Mouse (Mus musculus) retina, postnatal 7 days (tissue): ENCODE results near the gene Itga2.

ENCODE experiments used
- DNase-seq: peaks from one replicate; pipeline ENCODE4 v3.0.0-alpha.2; 2012; ENCODE audit warnings: low read depth, low spot score

Gene Itga2

DNA sequence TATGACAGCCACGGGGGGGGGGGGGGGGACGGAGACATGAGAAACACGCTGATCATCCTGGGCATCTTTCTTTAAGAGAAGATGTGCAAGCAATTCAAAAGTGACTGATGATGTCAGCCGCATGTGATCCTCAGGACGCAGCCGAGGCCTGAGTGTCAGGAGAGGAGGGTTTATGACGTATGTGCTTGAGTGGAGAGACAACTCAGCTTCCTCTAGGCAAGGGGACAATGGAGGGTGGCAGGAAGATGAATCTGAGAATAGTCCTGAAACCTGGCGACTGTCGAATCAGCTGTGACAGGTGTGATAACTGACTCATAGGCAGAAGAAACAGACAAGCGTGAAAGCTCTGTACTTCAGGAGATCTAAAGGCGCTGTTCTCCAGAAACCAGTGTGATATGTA lies 53.2 kb downstream of the Itga2 start:
- DNase-seq: no peak

DNA sequence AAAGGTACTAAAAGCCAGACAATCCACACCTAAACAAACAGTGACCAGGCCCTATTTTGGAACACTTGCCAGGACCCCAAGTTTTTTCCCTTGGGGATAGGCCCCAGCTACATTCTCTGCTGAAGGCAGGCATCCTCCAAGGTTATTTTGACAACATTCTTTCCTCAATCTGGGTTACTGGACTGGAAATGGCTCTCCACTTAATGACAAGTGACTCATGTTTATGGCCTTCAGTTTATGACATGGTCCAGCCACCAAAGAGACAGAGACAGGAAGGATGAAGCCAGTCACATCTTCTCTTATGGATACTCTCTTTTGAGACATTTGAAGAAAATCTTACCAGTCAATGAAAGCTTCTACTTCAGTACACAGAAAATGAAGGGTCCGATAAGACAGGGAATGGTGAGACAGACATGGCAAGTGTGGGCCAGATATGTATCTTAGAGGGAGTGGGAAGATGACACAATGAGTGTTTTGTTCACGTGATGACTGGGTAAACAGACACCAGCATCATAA lies 55.8 kb downstream of the Itga2 start:
- DNase-seq: no peak

DNA sequence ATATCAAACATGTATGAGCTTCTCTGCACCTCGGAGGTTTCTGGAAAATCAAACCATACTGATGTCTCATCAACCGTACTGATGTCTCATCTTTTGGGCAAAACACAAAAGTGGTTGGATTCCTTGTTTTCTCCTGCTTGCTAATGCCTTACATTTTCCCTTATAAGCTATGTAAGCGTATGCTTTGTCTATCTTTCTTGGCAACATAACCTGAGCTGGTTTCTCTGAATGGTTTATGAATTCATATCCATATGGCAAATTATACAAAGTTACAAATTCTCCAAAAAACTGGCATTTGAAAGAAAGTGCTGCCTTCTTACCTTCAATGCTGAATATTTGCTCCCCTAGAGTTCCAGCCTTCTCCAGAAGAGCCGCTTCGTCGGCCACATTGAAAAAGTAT lies 57.2 kb downstream of the Itga2 start:
- no peak for DNase-seq

DNA sequence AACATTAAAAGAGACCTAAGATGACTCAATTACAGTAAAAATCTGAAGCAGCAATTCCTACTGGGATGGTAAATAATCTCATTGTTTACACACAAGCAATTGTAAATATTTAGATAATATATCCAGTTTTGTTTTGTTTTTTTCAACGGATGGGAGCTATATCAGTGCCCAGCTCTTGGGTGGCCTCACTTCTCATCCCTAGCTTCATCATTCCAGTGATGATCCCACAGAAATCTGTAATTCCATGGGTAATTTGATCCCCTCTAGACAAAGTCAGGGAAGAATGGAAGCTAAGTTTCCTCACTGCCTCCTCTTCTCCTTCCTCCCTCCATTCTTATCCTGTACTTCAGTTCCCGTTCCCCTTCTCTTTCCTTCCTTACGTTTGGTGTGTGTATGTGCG lies 74.4 kb downstream of the Itga2 start:
- DNase-seq: no peak

DNA sequence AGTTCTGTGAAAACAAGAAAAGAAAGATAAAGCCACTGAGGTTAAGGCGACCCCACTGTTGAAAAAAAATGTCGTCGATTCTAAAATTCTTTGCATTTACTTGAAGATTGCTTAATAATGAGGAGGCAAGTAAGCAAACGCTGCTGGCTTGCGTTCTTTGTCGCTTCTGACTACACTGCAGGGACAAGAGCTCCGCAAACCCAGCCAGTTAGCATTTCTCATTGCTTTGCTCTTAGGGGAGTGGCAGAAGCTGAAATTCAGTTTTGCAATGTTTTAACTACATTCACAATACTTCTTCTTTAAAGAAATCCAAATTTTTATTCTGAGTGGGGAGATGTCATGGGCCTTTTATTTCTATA lies 75.7 kb downstream of the Itga2 start:
- no peak for DNase-seq

DNA sequence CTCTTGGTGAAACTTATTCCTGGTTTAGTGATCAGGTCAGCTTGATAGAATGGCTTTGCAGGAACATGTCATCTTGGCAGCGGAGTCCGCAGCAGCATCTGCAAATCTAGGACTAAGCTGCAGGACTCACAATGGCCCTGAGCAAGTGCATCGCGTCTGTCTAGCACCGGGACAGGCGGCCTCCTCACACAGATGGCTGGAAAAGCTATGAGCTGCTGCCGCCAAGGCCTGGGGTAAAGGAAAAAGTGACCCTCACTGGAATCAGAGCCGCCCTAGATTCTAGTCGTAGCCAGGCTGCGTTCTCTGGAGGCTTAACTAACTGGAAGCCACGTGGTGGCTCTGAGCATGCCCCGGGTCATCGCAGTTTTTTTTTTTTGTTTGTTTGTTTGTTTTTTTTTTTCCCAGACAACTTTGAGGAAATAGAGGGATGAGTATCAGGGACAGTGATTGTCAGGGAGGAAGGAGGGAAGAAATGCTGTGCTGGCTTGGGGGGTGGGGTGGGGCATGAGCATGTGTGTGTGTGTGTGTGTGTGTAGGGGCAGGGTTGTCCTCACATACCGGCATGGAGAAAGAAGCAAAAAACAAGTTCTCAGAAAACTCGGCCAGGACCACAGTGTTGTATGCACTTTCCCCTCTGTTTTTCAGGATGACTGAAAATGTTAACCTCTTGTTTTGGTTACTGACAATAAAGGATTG lies 76.2 kb downstream of the Itga2 start:
- DNase-seq: no peak

DNA sequence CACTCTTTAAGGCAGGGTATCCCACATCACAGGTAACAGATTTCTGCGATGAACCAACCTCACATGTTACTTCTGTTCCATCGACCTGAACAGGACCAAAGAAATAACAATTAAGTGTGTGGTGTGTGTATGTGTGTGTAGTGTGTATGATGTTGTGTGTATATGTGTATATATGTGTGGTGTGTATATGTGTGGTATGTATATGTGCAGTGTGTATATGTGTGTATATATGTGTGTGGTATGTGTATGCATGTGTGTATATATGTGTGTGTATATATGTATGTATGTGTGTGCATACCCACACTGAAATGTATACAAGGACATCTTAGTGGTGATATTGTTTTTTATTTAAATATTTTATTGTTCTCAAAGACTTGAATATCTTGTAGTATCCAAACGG lies 77.5 kb downstream of the Itga2 start:
- no peak for DNase-seq

DNA sequence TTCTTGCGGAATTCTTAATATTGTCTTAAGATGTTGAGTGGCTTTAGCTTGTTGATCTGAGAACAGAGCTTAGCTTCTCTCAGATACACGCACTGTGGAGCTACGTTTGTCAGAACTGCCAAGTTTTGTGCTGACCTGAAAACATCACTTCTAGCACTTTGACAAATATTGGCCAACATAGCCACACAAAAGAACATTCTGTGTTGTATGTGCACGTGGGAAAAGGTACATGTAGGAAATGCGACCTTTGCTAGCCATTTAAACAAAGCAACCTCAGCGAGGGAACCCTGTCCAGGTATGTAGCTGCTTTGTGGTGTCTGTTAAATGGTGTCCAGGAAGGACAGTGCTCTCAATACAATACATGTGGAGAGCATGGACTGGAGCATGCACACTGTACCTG lies 77.9 kb downstream of the Itga2 start:
- no peak for DNase-seq

DNA sequence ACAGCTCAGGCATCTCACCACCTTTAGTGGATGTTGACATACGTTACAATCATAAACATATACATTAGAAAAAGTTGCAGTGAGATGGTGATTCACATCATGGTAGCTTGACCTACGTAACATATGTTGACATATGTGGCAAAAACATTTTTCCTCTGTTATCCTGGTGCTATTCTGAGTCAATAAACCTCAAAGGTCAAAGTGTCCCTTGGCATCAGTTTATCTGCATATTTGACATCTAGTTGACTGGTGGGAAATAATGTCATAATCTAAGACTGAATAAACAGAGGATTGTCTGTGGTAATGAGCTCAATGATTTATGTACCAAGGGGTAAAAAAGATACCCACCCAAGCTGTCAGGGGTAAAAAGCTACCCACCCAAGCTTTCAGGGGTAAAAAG lies 78.7 kb downstream of the Itga2 start:
- DNase-seq: no peak

DNA sequence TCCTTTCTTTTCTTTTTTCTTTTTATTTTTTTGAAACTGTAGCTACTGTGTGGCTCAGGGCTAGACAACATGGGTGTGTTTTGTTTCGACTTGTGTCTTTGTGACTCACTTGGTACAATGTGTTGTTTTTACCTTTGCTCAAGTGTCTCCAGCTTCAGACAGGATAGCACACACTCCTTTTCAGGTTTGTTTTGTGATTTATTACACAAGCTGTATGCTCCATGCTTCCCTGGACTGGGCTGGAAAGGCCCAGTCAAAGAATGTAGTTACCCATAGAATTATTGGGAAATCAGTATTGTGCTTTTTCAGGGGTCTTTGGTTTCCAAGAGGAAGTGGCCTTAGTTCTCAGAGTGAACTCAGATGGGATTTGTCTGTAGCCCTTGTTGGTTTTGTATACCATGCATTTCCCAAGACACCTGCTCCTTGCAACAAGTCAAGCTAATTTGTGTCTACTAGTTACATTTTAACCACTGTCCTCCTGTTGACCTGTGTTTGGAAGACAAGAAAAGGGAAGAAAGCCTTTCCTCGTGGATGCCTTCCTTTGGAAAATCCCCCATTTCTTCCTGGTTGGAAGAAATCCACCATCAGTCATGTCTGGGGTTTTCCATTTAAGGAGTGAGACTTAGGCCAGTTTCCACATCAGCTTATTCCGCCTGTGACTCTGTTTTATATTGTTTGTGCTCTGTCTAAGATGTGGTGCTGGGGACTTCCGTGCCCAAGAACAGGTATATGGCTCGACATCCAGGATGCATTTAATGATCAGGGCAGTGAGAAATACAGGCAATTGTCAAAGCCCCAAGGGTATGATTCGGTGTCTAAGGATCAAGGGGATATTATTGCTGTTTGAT lies 79.4 kb downstream of the Itga2 start:
- DNase-seq: no peak

DNA sequence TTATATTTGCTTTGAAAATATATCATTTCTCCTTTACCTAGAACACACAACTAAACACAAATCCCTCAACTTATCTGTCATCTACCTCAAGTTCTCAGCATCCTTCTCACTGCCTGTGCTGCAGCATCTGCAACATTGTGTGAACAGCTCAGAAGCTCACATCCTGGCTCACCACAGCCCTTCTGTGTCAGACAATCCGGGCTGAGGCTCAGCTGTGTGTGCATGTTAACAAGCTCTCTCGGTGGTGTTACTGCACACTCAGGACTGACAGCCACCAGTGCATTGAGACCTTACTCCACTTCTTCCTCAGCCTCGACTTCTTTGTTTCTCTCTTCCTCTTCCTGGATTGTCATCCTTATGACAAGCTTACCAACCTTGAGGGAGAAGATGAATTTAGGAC lies 83.0 kb downstream of the Itga2 start:
- DNase-seq: no peak

DNA sequence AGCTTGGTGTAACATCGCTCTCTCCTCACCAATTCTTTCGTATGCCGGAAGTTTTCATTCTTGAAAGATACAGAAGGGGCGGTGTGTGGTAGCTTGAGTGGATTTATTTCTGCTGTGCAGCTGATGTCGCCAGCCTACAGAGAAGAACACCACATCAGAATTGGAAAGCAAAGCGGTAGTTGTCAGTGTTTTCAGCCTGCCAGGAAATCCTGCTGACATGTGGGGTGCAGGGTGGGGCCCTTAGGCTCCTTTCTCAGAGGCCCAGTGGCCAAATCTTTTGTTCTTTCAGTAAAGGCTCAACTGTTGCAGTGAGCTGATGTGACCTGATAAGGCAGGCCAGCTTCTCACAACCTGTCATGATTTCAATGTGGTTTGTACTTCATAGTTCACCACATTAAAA lies 86.1 kb downstream of the Itga2 start:
- DNase-seq: no peak

DNA sequence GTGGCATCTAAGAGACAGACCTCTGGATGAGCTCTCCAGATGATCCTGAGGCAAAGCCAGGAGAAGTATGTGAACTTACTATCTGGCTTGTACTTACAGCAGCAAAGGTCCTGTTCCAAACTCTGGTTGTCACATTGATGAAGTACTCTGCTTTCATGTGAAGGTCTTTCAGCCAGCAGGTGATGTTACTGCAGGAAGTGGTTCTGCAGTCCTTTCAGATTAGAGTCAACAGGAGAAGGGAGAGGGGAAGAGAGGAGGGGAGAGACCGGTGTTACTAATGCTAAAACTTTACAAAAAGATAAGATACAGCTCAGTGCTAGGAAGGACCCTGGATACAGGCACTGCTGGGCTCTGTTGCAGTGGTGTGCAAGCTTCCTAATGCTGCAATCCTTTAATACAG lies 88.6 kb downstream of the Itga2 start:
- no peak for DNase-seq

DNA sequence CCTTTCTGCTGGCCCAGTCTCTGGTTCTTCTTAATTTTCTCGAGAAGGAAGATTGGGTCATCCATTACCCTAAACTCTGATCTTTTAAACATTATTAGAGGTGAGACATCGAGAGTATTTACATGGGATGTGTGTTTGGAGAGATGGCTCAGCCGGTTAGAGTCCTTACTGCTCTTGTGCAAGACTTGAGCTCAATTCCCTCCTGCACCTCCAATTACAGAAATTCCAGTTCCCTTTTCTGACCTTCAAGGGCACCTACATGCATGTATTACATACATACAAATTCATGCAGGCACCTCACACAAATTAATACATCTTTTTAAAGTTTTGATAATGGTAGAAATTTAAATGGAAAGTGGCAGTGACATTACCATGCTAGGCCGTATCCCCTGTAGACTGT lies 91.4 kb downstream of the Itga2 start:
- no peak for DNase-seq

DNA sequence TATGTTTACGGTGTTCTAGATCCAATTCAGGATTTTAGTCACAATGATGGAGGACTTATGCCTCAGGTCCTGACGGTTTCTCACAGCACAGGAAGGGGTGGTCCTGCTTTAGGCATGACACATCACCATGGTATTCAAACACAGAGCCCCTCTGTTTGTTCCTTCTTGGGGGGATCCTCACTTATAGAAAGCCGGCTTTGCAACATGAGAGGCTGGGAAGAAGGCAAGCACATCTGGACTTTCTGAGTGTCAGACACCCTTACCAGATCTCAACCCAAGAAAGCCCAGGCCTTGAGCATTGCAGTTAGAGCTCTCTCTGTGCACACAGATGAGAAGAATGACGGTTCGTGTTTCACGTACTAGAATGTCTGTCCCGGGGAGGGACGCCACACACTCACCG lies 92.8 kb downstream of the Itga2 start:
- no peak for DNase-seq

DNA sequence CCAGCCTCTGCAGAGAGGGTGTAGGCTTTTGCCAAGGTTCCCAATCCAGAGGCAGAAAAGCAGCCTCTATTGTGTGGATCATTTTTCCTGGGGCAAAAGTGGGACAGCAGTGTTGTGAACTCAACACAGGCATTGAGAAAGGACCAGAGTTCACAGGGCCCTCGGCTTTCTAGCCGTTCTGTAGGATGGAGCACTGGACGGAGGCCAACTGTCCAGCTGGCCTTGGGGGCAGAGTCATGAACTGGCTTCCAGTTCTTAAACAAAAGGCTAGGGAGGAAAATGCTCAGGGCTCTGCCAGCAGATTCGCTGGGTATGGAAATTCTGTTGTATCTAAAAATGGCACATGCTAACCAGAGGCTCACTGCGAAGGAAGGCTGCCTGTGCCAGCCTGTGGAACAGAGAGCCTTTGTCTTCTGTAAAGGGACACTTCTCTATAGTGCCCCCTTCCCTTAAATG lies 93.3 kb downstream of the Itga2 start:
- peak; percentile 28 for DNase-seq

DNA sequence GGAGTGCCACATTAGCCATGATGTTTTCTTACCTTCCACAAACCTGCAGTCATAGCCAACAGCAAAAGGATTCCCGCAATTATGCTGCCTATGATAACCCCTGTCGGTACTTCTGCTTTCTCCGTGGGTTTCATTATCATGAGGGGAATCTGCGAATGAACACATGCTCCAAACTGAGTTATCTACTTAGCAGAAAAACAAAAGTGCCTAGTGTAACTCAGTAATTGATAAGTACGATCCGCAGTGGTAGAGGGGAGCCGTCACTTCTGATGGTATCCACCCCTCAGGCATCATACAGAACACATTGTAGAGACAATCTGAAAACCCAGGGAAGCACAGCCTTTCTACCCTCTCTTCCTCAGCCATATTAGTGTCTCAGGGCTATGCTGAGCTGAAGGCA lies 94.8 kb downstream of the Itga2 start:
- no peak for DNase-seq

DNA sequence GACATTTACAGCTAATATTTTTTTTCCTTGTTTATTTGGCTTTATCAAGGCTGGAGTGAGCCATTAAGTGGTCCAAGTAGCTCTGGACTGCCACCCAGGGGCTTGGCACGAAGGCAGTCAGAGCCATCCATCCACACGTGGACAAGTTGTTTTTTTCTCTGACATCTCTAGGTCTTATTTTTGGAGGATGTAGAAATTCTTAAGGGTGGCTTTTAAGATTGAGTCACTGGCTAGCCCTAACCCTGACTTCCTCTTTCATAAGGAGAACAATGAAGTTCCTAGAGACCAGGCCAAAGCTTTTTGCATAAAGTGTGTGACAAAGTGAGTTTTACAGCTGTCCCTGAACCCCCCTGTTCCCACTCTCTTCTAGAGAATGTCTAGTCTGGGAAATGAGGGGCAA lies 97.3 kb downstream of the Itga2 start:
- DNase-seq: no peak

DNA sequence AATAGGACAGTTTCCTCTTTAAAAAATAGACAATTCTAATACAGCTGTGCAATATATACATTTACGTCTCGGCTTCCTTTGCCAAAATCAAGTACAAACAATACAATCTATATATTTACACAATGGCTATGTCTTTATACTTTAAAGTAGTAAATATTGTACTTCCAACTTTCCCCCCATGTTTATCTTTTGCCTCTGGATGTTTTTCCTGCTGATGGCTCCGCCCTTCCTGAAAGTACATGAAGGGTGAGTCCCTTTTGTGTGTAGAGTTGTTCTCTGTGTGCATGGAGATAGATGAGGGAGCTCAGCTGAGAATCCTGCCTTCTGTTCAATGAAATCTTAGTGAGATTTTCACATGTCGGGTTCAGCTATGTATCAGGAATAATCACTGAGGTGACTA lies 98.5 kb downstream of the Itga2 start:
- no peak for DNase-seq

DNA sequence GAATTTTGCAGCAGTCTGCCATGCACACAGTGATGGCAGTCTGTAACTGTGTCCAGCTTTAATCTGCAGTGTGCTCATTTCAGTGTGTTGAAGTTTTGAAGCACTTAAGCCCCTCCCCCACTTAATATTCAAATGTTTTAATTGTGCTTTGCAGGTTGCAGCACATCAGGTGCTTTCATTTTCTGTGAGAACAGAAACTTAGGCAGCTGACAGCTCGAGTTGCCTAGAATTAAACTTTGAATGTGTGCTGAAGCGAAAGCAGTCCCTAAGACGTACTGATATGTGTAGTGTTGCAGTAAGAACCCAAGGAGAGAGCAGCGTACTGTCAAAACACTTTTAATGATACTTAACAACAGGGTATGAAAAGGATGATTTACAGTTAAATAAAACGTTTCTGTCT lies 99.1 kb downstream of the Itga2 start:
- DNase-seq: no peak

DNA sequence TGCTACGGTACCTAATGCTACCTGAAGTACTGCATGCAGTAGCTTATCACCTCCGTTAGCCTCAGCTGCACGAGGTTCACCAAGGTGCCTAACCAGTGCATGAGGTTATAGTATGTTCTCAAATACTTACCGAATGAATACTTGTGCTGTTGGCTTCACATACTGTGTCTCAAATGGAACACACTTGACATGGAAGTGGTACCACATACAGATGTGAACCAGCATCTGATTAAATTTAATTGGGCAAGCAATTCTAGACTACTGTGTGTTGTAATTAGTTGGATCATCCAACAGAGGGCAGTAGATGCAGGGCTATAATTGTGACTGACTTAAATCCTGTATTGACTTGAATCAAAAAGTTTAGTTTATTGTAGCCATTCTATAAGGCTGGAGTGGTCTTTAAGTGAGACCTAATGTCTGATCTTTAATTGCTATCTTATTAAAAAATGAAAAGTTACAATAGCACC lies 100.5 kb downstream of the Itga2 start:
- no peak for DNase-seq

DNA sequence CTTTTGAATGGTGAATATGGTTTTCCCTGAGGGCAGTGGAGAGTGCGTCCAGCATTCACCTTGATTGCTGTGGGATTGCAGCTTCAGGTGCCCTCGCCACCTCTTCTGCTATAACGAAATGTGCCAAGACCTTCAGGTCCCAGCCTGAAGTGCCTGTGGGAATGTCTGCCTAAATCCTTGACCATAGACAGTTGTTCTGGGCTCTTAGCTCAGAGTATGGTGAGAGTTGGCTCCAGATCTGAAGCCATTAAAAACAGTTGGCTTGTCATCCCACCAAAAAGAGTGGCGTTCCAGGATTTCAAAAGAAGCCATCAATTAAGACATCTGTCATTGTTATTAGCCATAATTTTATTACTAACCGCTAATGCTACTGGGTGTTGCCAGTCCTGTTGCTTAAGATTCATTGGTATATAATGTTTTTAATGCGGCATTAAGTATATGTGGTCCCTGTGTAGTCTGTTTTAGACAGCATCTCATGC lies 106.5 kb downstream of the Itga2 start:
- DNase-seq: no peak

DNA sequence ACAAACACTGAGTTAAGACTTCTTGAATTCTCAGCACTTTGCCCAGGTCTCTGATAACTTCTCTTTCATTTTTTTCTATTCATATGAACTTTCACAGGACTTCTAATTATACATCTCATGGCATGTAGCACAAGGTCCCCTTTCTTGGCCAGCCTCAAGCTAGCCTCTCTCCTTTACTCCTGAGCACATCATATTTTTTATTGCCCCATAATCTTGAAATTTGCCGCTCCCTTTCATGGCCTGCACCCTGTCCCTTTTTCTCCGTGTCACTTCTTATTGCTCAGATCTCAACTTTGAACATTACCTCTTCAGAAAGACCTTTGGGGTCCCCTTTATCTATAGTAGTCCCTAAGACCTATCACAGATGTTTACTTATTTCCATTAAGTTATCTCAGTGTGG lies 109.0 kb downstream of the Itga2 start:
- DNase-seq: no peak
